Mouse (Mus musculus) retina, adult 2 months (tissue): ENCODE measurements around the gene Trib2.

Experiments used
- DNase-seq: peaks from one replicate; pipeline ENCODE4 v3.0.0-alpha.2; 2012; ENCODE audit warnings: low read depth, low spot score

Trib2 gene

DNA sequence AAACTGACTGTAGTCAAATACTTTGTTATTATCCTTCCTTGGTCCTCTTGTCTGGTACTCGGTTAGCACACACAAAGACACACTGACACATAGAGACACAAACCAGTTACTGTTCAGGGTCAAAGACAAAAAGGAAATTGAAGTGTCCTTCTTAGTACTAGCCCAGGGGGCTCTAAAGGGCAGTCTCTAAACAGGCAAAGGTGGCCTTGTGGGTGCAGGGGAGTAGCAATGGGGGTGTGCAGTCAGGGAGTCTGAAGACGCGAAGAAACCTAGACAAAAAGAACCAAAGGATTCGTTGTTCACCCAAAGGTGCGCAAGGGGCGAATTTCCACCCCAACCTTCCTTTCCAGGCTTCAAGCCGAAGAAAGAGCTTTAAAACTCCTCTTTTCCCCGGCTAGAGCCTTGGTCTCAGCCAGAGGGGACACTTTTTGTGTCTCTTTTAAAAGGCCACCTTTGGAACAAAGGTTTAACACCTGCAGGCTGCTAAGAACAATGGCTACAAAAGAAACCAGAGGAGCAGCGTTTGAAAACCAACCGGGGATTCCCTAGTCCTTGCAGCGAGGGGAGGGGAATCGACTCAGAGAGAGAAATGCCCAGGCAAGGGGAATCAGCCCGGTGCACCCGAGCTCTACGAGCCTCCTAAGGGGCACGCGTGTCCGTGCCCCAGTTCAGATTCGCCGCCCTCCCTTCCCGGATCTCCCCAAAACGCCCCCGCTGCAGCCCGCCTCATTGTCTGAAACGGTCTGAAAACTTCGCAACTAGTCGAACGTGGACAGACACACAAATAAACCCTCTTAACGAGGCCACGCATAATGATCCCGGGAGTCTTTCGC, 2.3 kb downstream of the Trib2 start:
- peak; percentile 32 for DNase-seq

GRCm38 (mm10) chr12:15813819-15814165, 2.9 kb downstream of the Trib2 start:
- no peak for DNase-seq

DNA sequence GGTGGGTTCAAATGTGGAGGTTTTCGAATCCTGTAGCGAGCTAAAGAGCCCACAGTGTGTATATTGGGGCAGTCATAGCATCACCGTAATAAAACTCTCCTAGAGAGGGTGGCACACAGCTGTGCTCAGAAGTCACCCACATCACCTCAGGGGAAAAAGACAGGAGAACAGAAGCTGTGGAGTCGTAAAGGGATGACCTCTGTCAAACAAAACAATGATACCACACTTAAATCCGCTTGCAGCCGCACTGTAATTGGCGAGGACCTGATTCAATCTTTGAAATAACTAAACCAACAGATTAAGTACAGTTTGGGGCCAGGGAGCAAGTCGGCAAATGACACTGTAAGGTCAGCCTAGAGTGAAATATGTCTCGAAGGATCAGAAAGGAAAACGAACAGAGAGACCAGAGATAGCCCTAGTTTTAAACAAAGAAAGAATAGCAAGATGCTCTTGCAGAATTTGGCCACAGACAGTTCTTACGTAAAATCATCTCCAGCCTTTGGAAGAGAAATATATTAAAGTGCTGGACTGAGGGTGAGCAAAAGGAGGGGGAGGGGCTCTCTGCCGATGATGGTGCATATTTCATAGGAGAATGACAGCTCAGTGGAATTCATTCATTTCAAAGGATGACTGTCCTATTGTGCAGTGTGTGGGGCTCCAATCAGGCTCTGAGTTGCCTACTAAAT, 3.4 kb downstream of the Trib2 start:
- peak; percentile 13 for DNase-seq

DNA sequence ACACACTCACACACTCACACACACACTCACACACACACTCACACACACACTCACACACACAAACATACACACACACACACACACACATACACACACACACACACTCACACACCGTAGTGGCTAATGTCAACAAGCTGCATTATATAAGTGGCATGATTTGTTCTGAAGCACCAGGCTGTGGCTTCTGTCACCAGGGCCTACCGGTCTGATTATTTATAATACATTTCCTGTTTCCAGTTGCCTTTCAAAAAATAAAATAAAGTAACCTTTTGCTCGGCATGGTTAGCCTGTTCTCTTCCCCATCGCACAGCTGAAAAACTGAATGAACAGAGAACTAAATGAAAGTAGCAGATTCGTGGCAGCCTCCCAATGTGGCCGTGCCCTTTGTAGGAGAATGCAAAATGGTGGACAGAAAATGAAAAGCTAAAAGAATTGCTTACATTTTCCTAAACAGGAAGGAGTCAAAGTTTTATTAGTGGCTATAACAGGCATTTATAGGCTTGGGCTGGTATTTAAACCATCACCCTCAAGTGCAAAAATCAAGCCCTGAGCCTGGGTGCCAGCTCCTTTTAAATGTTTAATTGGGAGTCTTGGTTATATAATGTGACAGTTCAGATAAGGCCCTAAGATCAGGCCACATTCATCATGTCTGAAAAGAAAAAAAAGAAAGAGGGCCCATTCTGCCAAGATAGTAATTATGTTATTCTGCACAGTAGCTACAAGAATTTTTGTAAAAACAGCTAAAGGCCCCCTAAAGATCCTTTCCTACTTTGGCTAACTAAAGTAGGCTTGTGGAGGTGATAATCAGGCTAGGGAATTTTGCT, 4.4 kb downstream of the Trib2 start:
- DNase-seq: no peak

- no peak for DNase-seq
These were observed 5.0 kb downstream of the Trib2 start for GRCm38 (mm10) chr12:15811682-15812081.

- no peak for DNase-seq
These were observed 5.8 kb downstream of the Trib2 start for GRCm38 (mm10) chr12:15810926-15811325.

- DNase-seq: no peak
These were observed 7.1 kb downstream of the Trib2 start for GRCm38 (mm10) chr12:15809657-15810056.

- no peak for DNase-seq
These were observed 7.5 kb downstream of the Trib2 start for GRCm38 (mm10) chr12:15809249-15809648.

GRCm38 (mm10) chr12:15808186-15808800, 8.4 kb downstream of the Trib2 start:
- no peak for DNase-seq

DNA sequence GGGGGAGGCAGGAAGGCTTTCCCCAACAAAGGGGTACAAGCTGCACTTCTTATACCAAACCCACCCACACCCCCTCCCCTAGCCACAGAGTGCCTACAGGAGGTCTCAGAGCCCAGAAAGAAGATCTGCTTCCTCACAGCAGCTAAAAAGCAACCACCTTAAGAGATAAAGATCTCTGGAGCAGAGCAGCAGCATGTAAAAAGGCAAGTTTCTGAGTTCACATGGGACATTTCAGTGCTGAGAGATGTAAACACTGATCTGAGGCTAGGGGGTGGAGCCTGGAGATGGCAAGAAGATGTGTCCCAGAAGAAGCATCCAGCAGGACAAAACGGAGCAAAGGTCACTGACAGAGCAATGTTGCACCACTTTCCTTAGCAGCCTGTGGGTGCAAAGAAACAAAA, 11.8 kb downstream of the Trib2 start:
- no peak for DNase-seq

- no peak for DNase-seq
These were observed 12.7 kb downstream of the Trib2 start for GRCm38 (mm10) chr12:15803936-15804438.

DNA sequence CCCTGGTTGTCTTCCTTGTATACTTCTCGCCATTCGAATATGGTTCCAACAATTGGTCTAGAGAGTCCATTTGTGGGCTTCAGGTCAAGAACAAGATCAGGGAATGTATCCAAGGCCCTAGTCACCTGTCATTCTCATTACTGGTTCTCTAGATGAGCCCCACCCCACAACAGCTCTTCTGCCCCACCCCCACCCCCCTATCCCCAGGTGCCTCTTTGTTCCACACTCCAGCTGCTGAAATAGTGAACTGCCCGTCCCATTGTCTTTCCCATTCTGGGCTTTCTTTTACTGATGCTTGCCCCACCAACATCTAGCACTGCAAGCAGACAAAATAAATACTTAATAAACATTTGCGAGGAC, 15.2 kb downstream of the Trib2 start:
- DNase-seq: no peak

DNA sequence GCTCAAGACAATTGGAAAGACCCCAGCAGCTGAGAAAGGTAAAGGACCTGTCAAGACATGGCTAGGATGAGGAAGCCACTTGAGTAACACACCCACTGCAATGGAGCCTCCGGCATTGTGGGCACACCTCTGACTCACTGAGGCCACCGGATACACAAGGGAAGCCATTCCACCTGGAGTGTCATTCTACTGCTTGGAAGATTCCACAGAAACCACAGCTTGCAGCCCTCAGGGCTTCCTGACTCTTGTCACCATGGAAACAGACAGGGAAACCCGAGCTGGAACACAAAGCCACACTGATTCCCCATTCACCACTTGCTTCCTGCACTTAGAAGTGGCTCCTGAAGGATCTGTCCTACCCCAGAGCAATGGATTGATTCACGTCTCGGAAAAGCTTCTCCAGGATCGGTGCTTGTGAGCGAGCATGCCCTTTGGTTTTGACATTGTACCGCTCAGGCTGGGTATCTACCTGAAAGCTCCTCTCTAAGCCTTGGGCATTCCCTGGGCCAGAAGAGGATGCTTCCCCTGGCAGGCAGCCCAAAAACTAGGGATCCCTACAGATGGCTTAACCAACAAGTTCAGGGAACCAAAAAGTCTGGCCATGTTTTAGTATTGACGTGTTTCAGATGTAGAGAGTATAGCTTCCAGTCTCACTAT, 15.7 kb downstream of the Trib2 start:
- DNase-seq: no peak

DNA sequence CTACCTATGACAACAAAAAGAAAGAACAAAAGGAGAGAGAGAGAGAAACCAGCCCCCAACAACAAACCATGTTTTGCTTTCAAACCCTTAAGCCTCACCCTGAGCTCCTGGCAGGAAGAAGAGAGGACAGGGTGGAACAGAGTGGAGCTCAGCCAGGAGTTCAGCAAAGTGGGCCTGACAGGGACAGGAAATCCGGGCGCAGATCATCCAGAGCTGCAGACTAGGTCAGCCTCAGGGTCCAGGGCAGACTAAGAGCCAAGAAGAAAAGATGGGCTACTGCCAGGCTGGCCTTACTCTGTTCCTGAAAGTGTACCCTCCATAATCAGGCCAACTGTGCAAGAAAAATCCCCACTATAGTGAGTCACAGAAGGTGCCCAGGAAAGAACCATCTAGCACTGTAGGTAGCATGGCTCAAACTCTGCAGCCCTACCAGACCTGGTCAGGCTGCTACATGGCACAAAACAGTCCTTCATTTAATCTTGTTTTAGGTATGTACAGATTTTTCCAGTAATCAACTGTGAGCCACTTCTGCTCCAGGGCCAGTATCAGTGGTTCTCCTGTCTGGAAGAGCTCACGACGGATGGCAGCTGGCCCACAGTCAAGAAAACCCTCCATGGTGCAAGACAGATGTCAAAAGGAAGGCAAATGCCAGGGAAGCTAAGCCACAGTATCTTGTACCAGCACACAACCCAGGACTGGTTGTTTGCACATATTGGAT, 16.4 kb downstream of the Trib2 start:
- DNase-seq: no peak

GRCm38 (mm10) chr12:15798019-15798418, 18.7 kb downstream of the Trib2 start:
- DNase-seq: no peak

GRCm38 (mm10) chr12:15795886-15796285, 20.8 kb downstream of the Trib2 start:
- peak; percentile 23 for DNase-seq

DNA sequence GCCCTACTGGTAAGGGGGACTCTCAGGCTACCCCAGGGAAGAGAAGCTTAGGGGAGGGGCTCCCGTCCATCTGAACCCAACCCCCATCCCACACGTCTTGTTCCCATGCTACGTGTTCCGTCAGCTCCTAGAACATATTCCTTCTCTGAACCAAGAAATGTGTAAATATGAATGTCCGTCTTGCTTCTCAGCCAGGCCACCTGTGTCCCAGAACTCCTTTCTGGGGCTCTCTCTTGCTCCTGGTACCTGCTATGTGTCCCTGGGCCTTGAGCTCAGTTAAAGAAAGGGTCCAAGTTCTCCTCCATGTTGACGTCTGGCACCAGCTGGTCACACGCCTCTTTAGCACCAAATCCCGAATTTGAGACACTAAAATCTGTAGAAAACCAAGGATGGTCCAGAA, 23.4 kb downstream of the Trib2 start:
- DNase-seq: no peak

- DNase-seq: no peak
These were observed 26.5 kb downstream of the Trib2 start for GRCm38 (mm10) chr12:15790181-15790580.

DNA sequence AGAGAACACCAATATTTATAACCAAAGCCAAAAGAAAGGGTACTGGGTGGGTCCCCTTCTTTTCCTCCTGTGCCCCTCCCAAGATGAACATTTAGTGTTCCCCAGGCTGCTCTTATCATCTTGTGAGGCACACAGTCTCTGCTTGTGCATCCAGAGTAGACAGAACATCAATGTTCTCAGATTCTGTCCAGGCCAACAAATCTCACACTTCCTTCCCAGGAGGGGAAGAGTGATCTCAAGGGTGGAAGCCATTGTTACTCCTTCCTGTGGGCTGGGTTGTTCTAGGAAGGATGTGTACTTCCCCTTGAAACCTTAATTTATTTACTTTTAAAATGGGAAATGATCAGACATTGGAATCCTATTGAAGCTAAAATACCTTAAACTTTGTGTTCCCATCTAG, 39.7 kb downstream of the Trib2 start:
- DNase-seq: no peak

DNA sequence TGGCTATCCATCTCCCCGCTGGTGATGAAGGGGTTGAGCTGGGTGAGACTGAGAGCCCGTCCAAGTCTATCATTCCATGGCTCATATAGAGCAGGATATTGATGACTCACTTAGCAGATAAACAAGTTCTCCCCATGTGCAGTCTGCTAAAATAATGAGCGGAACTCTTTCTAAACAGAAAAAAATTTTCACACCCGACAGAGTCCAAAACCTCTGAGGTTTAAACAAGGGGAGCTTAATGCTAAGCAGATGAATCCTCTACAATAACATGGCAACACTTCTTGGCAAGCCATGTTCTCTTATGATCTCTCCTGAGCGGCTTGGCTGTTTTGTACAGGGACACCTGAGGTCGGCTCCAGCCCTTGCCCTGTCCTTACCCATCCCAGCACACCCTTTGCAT, 45.0 kb downstream of the Trib2 start:
- no peak for DNase-seq

GRCm38 (mm10) chr12:15768536-15768935, 48.2 kb downstream of the Trib2 start:
- no peak for DNase-seq
